Mouse (Mus musculus): ENCODE results near the gene Pcid2. TPM values are rescaled to one million over a fixed set of nuclear protein-coding genes. Genes with fewer than 3 reads are reported as not detected.

The Pcid2 gene
- polyA plus RNA-seq, 1 experiment from 2014 or later = 52.9 TPM

- ATAC-seq (ENCODE audit: insufficient read depth, low FRiP score, low TSS enrichment) = no peak
- no peaks in the 10 kb centered on the region for H3K27me3 ChIP-seq (ENCODE audit: control insufficient read depth, insufficient read depth, low read length)
- no peak within 1 kb of the TSS for H3K4me2 ChIP-seq (ENCODE audit: low read depth)
- no peaks in the 10 kb centered on the region for H3K9me3 ChIP-seq (ENCODE audit: control insufficient read depth, low read length)
- no peak for DNase-seq (ENCODE audit: low spot score)
- H3K9ac ChIP-seq (ENCODE audit: low read length) = no peak within 1 kb of the TSS
- no peaks in the 10 kb centered on the region for H3K36me3 ChIP-seq (ENCODE audit: control insufficient read depth, insufficient read depth, low read length)
- WGBS = 81% methylated on average over 17 of the region's 17 CpGs
- H3K4me3 ChIP-seq (ENCODE audit: low read depth, low read length) = no peak within 1 kb of the TSS
- no peak within 1 kb of the TSS for H3K27ac ChIP-seq (ENCODE audit: low read depth, low read length)
- H3K4me1 ChIP-seq (ENCODE audit: control insufficient read depth, insufficient read depth, low read length) = no peaks in the 10 kb centered on the region
Measured at GRCm38 (mm10) chr8:13060441-13061150, 44.7 kb downstream of the Pcid2 start, which contains the start of gene Proz. TSS of gene Proz (plus strand) at chr8:13060914.

DNA sequence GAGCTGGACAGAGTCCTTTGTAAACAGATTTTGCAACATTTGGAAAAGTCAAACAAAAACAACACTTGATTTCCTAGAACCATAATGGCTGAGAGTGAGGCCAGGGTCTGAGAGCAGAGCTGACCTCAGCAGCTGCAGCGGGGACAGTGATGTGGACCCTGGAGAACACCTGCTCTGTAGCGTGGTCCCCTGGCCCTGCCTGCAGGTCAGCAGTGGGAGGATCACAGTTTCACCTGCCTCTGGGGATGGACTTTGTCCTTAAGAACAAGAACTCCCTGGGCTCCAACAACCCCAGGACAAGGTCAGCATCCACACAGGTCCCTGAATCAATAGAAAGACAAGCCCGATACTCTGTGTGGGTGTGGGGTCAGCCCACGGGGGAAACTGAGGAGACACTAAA, 47.9 kb downstream of the Pcid2 start:
- no peaks in the 10 kb centered on the region for H3K27me3 ChIP-seq (ENCODE audit: control insufficient read depth, insufficient read depth, low read length)
- no peak overlapping the region for H3K9ac ChIP-seq (ENCODE audit: low read length)
- no peak overlapping the region for H3K27ac ChIP-seq (ENCODE audit: low read depth, low read length)
- 90% methylated on average over 4 of the region's 4 CpGs for WGBS
- no peak overlapping the region for H3K4me2 ChIP-seq (ENCODE audit: low read depth)
- no peak overlapping the region for H3K4me3 ChIP-seq (ENCODE audit: low read depth, low read length)
- H3K4me1 ChIP-seq (ENCODE audit: control insufficient read depth, insufficient read depth, low read length) = no peaks in the 10 kb centered on the region
- no peaks in the 10 kb centered on the region for H3K36me3 ChIP-seq (ENCODE audit: control insufficient read depth, insufficient read depth, low read length)
- no peaks in the 10 kb centered on the region for H3K9me3 ChIP-seq (ENCODE audit: control insufficient read depth, low read length)
- DNase-seq (ENCODE audit: low spot score) (no peak), ATAC-seq (ENCODE audit: insufficient read depth, low FRiP score, low TSS enrichment) (no peak)

DNA sequence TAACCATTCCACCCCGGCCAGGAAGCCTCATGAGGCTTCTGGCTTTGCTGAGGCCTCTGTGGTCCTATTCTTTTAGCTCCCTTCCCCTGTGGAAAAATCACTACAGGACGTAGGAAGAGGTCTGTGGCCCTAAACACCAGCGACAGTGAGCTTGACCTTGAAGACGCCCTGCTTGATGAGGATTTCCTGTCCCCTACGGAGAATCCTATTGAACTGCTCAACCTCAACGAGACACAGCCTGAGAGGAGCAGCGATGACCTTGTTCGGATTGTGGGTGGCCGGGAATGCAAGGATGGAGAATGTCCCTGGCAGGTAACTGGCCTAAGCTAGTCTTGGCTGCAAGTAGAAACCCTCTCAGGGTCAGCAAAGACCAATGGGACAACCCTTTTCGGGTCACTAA, 54.7 kb downstream of the Pcid2 start:
- H3K27ac ChIP-seq (ENCODE audit: low read depth, low read length) = no peak overlapping the region
- ATAC-seq (ENCODE audit: insufficient read depth, low FRiP score, low TSS enrichment) (no peak), DNase-seq (ENCODE audit: low spot score) (no peak)
- H3K9ac ChIP-seq (ENCODE audit: low read length) = no peak overlapping the region
- no peak overlapping the region for H3K4me2 ChIP-seq (ENCODE audit: low read depth)
- H3K27me3 ChIP-seq (ENCODE audit: control insufficient read depth, insufficient read depth, low read length) = no peaks in the 10 kb centered on the region
- no peaks in the 10 kb centered on the region for H3K36me3 ChIP-seq (ENCODE audit: control insufficient read depth, insufficient read depth, low read length)
- H3K9me3 ChIP-seq (ENCODE audit: control insufficient read depth, low read length) = no peaks in the 10 kb centered on the region
- no peak overlapping the region for H3K4me3 ChIP-seq (ENCODE audit: low read depth, low read length)
- WGBS = 81% methylated on average over 10 of the region's 10 CpGs
- no peaks in the 10 kb centered on the region for H3K4me1 ChIP-seq (ENCODE audit: control insufficient read depth, insufficient read depth, low read length)

- WGBS = 66% methylated on average over 5 of the region's 5 CpGs
- no peaks in the 10 kb centered on the region for H3K4me1 ChIP-seq (ENCODE audit: control insufficient read depth, insufficient read depth, low read length)
- DNase-seq (ENCODE audit: low spot score) (no peak), ATAC-seq (ENCODE audit: insufficient read depth, low FRiP score, low TSS enrichment) (no peak)
- H3K27ac ChIP-seq (ENCODE audit: low read depth, low read length) = no peak overlapping the region
- no peak overlapping the region for H3K9ac ChIP-seq (ENCODE audit: low read length)
- no peaks in the 10 kb centered on the region for H3K36me3 ChIP-seq (ENCODE audit: control insufficient read depth, insufficient read depth, low read length)
- H3K27me3 ChIP-seq (ENCODE audit: control insufficient read depth, insufficient read depth, low read length) = no peaks in the 10 kb centered on the region
- no peak overlapping the region for H3K4me2 ChIP-seq (ENCODE audit: low read depth)
- H3K4me3 ChIP-seq (ENCODE audit: low read depth, low read length) = no peak overlapping the region
- H3K9me3 ChIP-seq (ENCODE audit: control insufficient read depth, low read length) = no peaks in the 10 kb centered on the region
Measured at GRCm38 (mm10) chr8:13047652-13048051, 57.6 kb downstream of the Pcid2 start.

DNA sequence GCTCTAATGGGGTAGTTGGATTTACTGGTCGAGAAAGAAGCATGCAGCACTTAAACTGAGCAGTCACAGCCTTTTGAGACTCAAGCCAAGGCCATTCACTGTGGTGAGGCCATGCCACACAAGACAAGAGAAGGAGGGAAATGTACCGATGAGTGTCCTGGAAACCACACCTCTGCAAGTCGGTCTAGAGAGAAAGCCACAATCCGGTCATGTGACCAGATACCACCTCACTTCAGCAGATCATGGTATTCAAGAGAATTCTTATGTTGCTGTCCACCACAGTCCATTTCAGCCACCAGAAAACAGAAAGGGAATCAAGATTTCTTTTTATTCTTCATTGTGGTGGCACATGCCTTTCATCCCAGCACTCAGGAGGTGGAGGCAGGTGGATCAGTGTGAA, 63.8 kb downstream of the Pcid2 start:
- ATAC-seq (ENCODE audit: insufficient read depth, low FRiP score, low TSS enrichment) (no peak), DNase-seq (ENCODE audit: low spot score) (no peak)
- no peaks in the 10 kb centered on the region for H3K4me1 ChIP-seq (ENCODE audit: control insufficient read depth, insufficient read depth, low read length)
- no peak overlapping the region for H3K4me2 ChIP-seq (ENCODE audit: low read depth)
- no peaks in the 10 kb centered on the region for H3K36me3 ChIP-seq (ENCODE audit: control insufficient read depth, insufficient read depth, low read length)
- H3K4me3 ChIP-seq (ENCODE audit: low read depth, low read length) = no peak overlapping the region
- no peaks in the 10 kb centered on the region for H3K9me3 ChIP-seq (ENCODE audit: control insufficient read depth, low read length)
- H3K9ac ChIP-seq (ENCODE audit: low read length) = no peak overlapping the region
- WGBS = 86% methylated on average over 4 of the region's 4 CpGs
- no peaks in the 10 kb centered on the region for H3K27me3 ChIP-seq (ENCODE audit: control insufficient read depth, insufficient read depth, low read length)
- no peak overlapping the region for H3K27ac ChIP-seq (ENCODE audit: low read depth, low read length)

GRCm38 (mm10) chr8:13039054-13039453, 66.2 kb downstream of the Pcid2 start:
- DNase-seq (ENCODE audit: low spot score) (no peak), ATAC-seq (ENCODE audit: insufficient read depth, low FRiP score, low TSS enrichment) (no peak)
- Histone ChIP-seq H3K4me3 (ENCODE audit: low read depth, low read length) (no peak overlapping the region), H3K9me3 (ENCODE audit: control insufficient read depth, low read length) (no peaks in the 10 kb centered on the region), H3K36me3 (ENCODE audit: control insufficient read depth, insufficient read depth, low read length) (no peaks in the 10 kb centered on the region), H3K27ac (ENCODE audit: low read depth, low read length) (no peak overlapping the region), H3K4me2 (ENCODE audit: low read depth) (no peak overlapping the region), H3K4me1 (ENCODE audit: control insufficient read depth, insufficient read depth, low read length) (no peaks in the 10 kb centered on the region), H3K9ac (ENCODE audit: low read length) (no peak overlapping the region), H3K27me3 (ENCODE audit: control insufficient read depth, insufficient read depth, low read length) (no peaks in the 10 kb centered on the region)
- 87% methylated on average over 6 of the region's 6 CpGs for WGBS

GRCm38 (mm10) chr8:13037569-13037968, 67.7 kb downstream of the Pcid2 start:
- Histone ChIP-seq H3K4me3 (ENCODE audit: low read depth, low read length) (no peak overlapping the region), H3K36me3 (ENCODE audit: control insufficient read depth, insufficient read depth, low read length) (no peaks in the 10 kb centered on the region), H3K9ac (ENCODE audit: low read length) (no peak overlapping the region), H3K27ac (ENCODE audit: low read depth, low read length) (no peak overlapping the region), H3K4me2 (ENCODE audit: low read depth) (no peak overlapping the region), H3K9me3 (ENCODE audit: control insufficient read depth, low read length) (no peaks in the 10 kb centered on the region), H3K27me3 (ENCODE audit: control insufficient read depth, insufficient read depth, low read length) (no peaks in the 10 kb centered on the region), H3K4me1 (ENCODE audit: control insufficient read depth, insufficient read depth, low read length) (no peaks in the 10 kb centered on the region)
- no peak for ATAC-seq (ENCODE audit: insufficient read depth, low FRiP score, low TSS enrichment)
- 48% methylated on average over 5 of the region's 5 CpGs for WGBS
- no peak for DNase-seq (ENCODE audit: low spot score)

DNA sequence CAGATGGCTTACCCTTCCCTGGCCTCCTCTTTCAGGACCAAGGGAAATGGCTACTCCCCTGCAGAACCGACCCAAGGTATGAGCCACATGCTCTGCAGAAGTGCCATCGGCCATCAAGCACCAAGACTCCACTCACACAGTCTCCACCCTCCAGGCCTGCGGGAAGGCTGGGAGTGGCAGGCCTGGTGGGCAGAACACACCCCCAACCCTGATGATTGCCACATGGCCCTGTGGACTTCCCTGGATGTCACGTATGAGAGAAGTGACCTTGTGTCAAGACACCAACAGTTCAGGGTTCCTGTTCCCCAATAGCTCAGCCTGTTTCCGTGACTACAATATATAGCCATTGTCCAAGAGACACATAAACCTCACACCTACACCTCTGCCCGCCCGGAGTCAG, 68.2 kb downstream of the Pcid2 start, which contains the start of gene F10:
F10 (plus strand) TSS at position 294 of the 400 bp plus-strand sequence.
- no peak within 1 kb of the TSS for H3K27ac ChIP-seq (ENCODE audit: low read depth, low read length)

DNA sequence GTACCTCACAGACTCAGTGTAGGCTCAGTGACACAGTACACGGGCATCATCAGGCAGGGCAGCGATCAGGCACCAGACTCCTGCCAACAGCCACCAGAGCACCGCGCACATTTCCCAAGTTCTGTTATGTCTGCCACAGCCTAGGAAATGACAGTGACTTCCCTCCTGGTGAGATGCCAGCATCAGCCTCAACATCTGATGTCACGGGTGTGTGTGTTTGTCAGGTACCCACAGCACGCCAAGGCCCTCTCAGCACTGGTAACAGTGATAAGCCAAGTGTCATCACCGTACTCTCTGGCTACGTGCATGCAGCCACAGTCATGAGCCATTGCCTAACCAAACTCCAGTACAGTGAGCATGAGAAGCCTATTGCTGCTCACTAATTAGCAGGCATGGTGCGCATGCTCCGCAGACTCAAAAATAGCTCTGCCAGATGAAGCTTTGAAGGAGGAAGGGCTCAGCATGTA, 68.9 kb downstream of the Pcid2 start:
- no peaks in the 10 kb centered on the region for H3K27me3 ChIP-seq (ENCODE audit: control insufficient read depth, insufficient read depth, low read length)
- H3K4me3 ChIP-seq (ENCODE audit: low read depth, low read length) = no peak overlapping the region
- H3K4me2 ChIP-seq (ENCODE audit: low read depth) = no peak overlapping the region
- no peak overlapping the region for H3K9ac ChIP-seq (ENCODE audit: low read length)
- H3K9me3 ChIP-seq (ENCODE audit: control insufficient read depth, low read length) = no peaks in the 10 kb centered on the region
- no peak overlapping the region for H3K27ac ChIP-seq (ENCODE audit: low read depth, low read length)
- no peak for ATAC-seq (ENCODE audit: insufficient read depth, low FRiP score, low TSS enrichment)
- H3K36me3 ChIP-seq (ENCODE audit: control insufficient read depth, insufficient read depth, low read length) = no peaks in the 10 kb centered on the region
- 91% methylated on average over 10 of the region's 10 CpGs for WGBS
- DNase-seq (ENCODE audit: low spot score) = no peak
- H3K4me1 ChIP-seq (ENCODE audit: control insufficient read depth, insufficient read depth, low read length) = no peaks in the 10 kb centered on the region

More for the DNA sequence above, 68.2 kb downstream of the Pcid2 start, which contains the start of gene F10:
- WGBS = 71% methylated on average over 7 of the region's 7 CpGs
- H3K4me2 ChIP-seq (ENCODE audit: low read depth) = no peak within 1 kb of the TSS
- H3K4me1 ChIP-seq (ENCODE audit: control insufficient read depth, insufficient read depth, low read length) = no peaks in the 10 kb centered on the region
- no peaks in the 10 kb centered on the region for H3K36me3 ChIP-seq (ENCODE audit: control insufficient read depth, insufficient read depth, low read length)
- ATAC-seq (ENCODE audit: insufficient read depth, low FRiP score, low TSS enrichment) (no peak), DNase-seq (ENCODE audit: low spot score) (no peak)
- H3K9me3 ChIP-seq (ENCODE audit: control insufficient read depth, low read length) = no peaks in the 10 kb centered on the region
- H3K4me3 ChIP-seq (ENCODE audit: low read depth, low read length) = no peak within 1 kb of the TSS
- H3K27me3 ChIP-seq (ENCODE audit: control insufficient read depth, insufficient read depth, low read length) = no peaks in the 10 kb centered on the region
- H3K9ac ChIP-seq (ENCODE audit: low read length) = no peak within 1 kb of the TSS
